Mouse (Mus musculus): ENCODE results near the gene Gm10487.
"Not testable (repeated sequence)": the region's sequence is repeated elsewhere in the genome, so short reads cannot be mapped to it uniquely, and the experiment has no call there.

Gm10487 gene

DNA sequence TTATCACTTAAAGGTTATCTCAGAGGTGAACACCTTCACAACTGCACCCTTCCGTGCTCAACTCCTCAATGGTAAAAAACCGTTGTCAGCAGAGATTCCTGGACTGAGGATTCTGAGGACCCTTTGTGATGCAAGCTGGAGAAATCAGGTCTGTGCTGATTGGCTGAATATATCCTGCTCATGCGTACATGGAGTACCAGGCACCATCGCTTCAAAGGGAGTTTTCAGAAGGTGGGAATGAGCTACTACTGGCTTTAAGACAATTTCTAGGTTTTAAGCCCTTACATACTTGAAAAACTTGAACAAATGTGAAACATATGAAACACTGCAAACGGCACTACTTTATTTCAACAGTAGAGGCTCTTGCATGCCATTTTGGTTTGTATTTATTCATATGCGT is at the start of gene Gm10487:
Gm10487 (minus strand) TSS at position 101 of the 400 bp plus-strand sequence.
- DNase-seq, result not testable (repeated sequence)

Measured in layer of hippocampus, adult 9-11 months (tissue).